In genomic region chr11:70070057-70070456, GRCm38 (mm10) we compare ENCODE assay signal across 20 mouse cellular contexts. TPM values are rescaled to one million over a fixed set of nuclear protein-coding genes. Genes with fewer than 3 reads are reported as not detected.
DNase-seq lines count a peak whose midpoint lies in the region; ATAC-seq lines count a peak whose summit lies in the region.
"Had no signal": no experiment of that assay in that cellular context is flagged by ENCODE, and none has a peak within 500 bp of the region (broad histone marks: within the 10 kb centered on the region; RNA-seq: fewer than 3 reads in every experiment).

No protein-coding gene starts in this region.

- H3K9ac ChIP-seq in hindbrain, embryonic 16.5 days (ENCODE audit: low read depth, low read length): no peak overlapping the region
- H3K9ac ChIP-seq in midbrain, embryonic 11.5 days (ENCODE audit: low read length): no peak overlapping the region
- no peak overlapping the region for H3K9ac ChIP-seq in midbrain, embryonic 15.5 days
- H3K9ac ChIP-seq in limb, embryonic 12.5 days (replicated peaks): no peak overlapping the region
- H3K9ac ChIP-seq: embryonic facial prominence, embryonic 13.5 days had no signal

- DNase-seq in hindbrain, embryonic 10.5 days (ENCODE audit: low spot score): no peak
- peak; percentile 53 for DNase-seq in midbrain, embryonic 11.5 days (ENCODE audit: low spot score, missing footprints)
- no peak for DNase-seq in layer of hippocampus, postnatal 14 days (ENCODE audit: low spot score in 2 of 2)
- DNase-seq in cerebellum, adult 8-10 months: no peak
- DNase-seq in heart, adult 9 months (ENCODE audit: low spot score in 2 of 2): no peak
- DNase-seq: adrenal gland, adult 8-10 months; gastrocnemius, postnatal 14 days; left cerebral cortex, postnatal 4 days; lung, postnatal 10 days; thymus, adult 18-20 months had no signal

- no peaks in the 10 kb centered on the region for H3K36me3 ChIP-seq in hindbrain, embryonic 16.5 days (ENCODE audit: control insufficient read depth, insufficient read depth, low read length)
- H3K36me3 ChIP-seq in hindbrain, embryonic 10.5 days: no peaks in the 10 kb centered on the region
- no peaks in the 10 kb centered on the region for H3K36me3 ChIP-seq in midbrain, embryonic 11.5 days (ENCODE audit: control insufficient read depth, insufficient read depth, low read length)
- H3K36me3 ChIP-seq in midbrain, embryonic 15.5 days (replicated peaks): no peaks in the 10 kb centered on the region
- H3K36me3 ChIP-seq in limb, embryonic 12.5 days: no peaks in the 10 kb centered on the region
- H3K36me3 ChIP-seq: embryonic facial prominence, embryonic 13.5 days; forebrain, embryonic 10.5 days had no signal

- 73% methylated on average over 6 of the region's 6 CpGs for WGBS in hindbrain, embryonic 16.5 days
- WGBS in hindbrain, embryonic 10.5 days: 76% methylated on average over 6 of the region's 6 CpGs
- 76% methylated on average over 6 of the region's 6 CpGs for WGBS in midbrain, embryonic 11.5 days
- 80% methylated on average over 6 of the region's 6 CpGs for WGBS in midbrain, embryonic 15.5 days
- 27% methylated on average over 6 of the region's 6 CpGs for WGBS in limb, embryonic 12.5 days

- 0 out of 2 replicates have a peak overlapping the region, but pooled peaks have one; percentile 13 for H3K27ac ChIP-seq in hindbrain, embryonic 16.5 days (ENCODE audit: low read depth, low read length)
- no peak overlapping the region for H3K27ac ChIP-seq in hindbrain, embryonic 10.5 days
- H3K27ac ChIP-seq in midbrain, embryonic 11.5 days (ENCODE audit: low read depth, low read length): no peak overlapping the region
- no peak overlapping the region for H3K27ac ChIP-seq in midbrain, embryonic 15.5 days
- peak overlapping the region; percentile 85 for H3K27ac ChIP-seq in limb, embryonic 12.5 days
- H3K27ac ChIP-seq: forebrain, embryonic 10.5 days had no signal

- H3K27me3 ChIP-seq in hindbrain, embryonic 16.5 days (replicated peaks; ENCODE audit: control insufficient read depth, insufficient read depth, low read length): no peaks in the 10 kb centered on the region
- H3K27me3 ChIP-seq in hindbrain, embryonic 10.5 days (ENCODE audit: insufficient read depth, poor library complexity, severe bottlenecking): no peaks in the 10 kb centered on the region
- H3K27me3 ChIP-seq in midbrain, embryonic 11.5 days (ENCODE audit: control insufficient read depth, insufficient read depth, low read length): no peaks in the 10 kb centered on the region
- H3K27me3 ChIP-seq in midbrain, embryonic 15.5 days (replicated peaks): no peaks in the 10 kb centered on the region
- H3K27me3 ChIP-seq in limb, embryonic 12.5 days: no peaks in the 10 kb centered on the region

- no peaks in the 10 kb centered on the region for H3K4me1 ChIP-seq in hindbrain, embryonic 16.5 days (ENCODE audit: control insufficient read depth, insufficient read depth, low read depth, low read length)
- H3K4me1 ChIP-seq in hindbrain, embryonic 10.5 days (replicated peaks): peaks cover 21% of the 10 kb centered on the region; the same call in 1 of the 2 replicates
- no peaks in the 10 kb centered on the region for H3K4me1 ChIP-seq in midbrain, embryonic 11.5 days (ENCODE audit: control insufficient read depth, insufficient read depth, low read length)
- no peaks in the 10 kb centered on the region for H3K4me1 ChIP-seq in midbrain, embryonic 15.5 days
- H3K4me1 ChIP-seq in limb, embryonic 12.5 days (replicated peaks): peaks cover 54% of the 10 kb centered on the region

- no peak for ATAC-seq in hindbrain, embryonic 16.5 days
- ATAC-seq in midbrain, embryonic 11.5 days (ENCODE audit: low FRiP score): no peak
- ATAC-seq in midbrain, embryonic 15.5 days (replicated peaks): no peak
- ATAC-seq in limb, embryonic 12.5 days (ENCODE audit: insufficient number of reproducible peaks, insufficient read depth, low FRiP score, low TSS enrichment, low read depth): peak; percentile 58

- H3K4me3 ChIP-seq in hindbrain, embryonic 16.5 days (ENCODE audit: low read length): no peak overlapping the region
- H3K4me3 ChIP-seq in hindbrain, embryonic 10.5 days: no peak overlapping the region
- no peak overlapping the region for H3K4me3 ChIP-seq in midbrain, embryonic 11.5 days (ENCODE audit: low read depth, low read length)
- no peak overlapping the region for H3K4me3 ChIP-seq in midbrain, embryonic 15.5 days
- no peak overlapping the region for H3K4me3 ChIP-seq in limb, embryonic 12.5 days (replicated peaks)
- H3K4me3 ChIP-seq: embryonic facial prominence, embryonic 13.5 days; forebrain, embryonic 10.5 days had no signal

- no peaks in the 10 kb centered on the region for H3K9me3 ChIP-seq in hindbrain, embryonic 16.5 days (ENCODE audit: control insufficient read depth, low read length)
- no peaks in the 10 kb centered on the region for H3K9me3 ChIP-seq in hindbrain, embryonic 10.5 days
- no peaks in the 10 kb centered on the region for H3K9me3 ChIP-seq in midbrain, embryonic 11.5 days (ENCODE audit: control insufficient read depth, low read length)
- H3K9me3 ChIP-seq in midbrain, embryonic 15.5 days: no peaks in the 10 kb centered on the region
- H3K9me3 ChIP-seq in limb, embryonic 12.5 days: no peaks in the 10 kb centered on the region
- H3K9me3 ChIP-seq: embryonic facial prominence, embryonic 13.5 days; forebrain, embryonic 10.5 days had no signal

- H3K4me2 ChIP-seq in hindbrain, embryonic 16.5 days (ENCODE audit: low read length): no peak overlapping the region
- H3K4me2 ChIP-seq in midbrain, embryonic 11.5 days: no peak overlapping the region
- no peak overlapping the region for H3K4me2 ChIP-seq in midbrain, embryonic 15.5 days
- H3K4me2 ChIP-seq in limb, embryonic 12.5 days: peak overlapping the region; percentile 16; the same call in 1 of the 2 replicates
- H3K4me2 ChIP-seq: embryonic facial prominence, embryonic 13.5 days had no signal

RNA-seq across cellular contexts. Expression of gene Asgr1, which starts 16.2 kb away (rescaled TPM):
- polyA plus RNA-seq in hindbrain, embryonic 16.5 days (2015; fragmentation: Nextera tagmentation; extraction: Ambion mirVana): 3.9 and 4.4 TPM in 2 replicates
- 0.68 and 1.3 TPM in 2 replicates for polyA plus RNA-seq in hindbrain, embryonic 10.5 days (2016; fragmentation: Nextera tagmentation; extraction: Ambion mirVana)
- polyA plus RNA-seq in midbrain, embryonic 11.5 days (2014; fragmentation: Nextera tagmentation; extraction: Ambion mirVana): 0.23 and 0.51 TPM in 2 replicates
- 3.7 and 3.8 TPM in 2 replicates for polyA plus RNA-seq in midbrain, embryonic 15.5 days (2015; fragmentation: Nextera tagmentation; extraction: Ambion mirVana)
- polyA plus RNA-seq in limb, embryonic 12.5 days (2016; fragmentation: Nextera tagmentation; extraction: Ambion mirVana): 1.5 and 2.3 TPM in 2 replicates
- total RNA-seq in layer of hippocampus, postnatal 14 days (2021): 1 to 10 TPM in 1 of 2 experiments, under 1 TPM in 1; 0.88 to 1.0 TPM
- total RNA-seq: gastrocnemius, postnatal 14 days; heart, adult 8-10 months; megakaryocyte-erythroid progenitor cell, adult 5-6 weeks; monocyte, adult 5-6 weeks; neutrophil, adult 5-6 weeks had no signal
- polyA plus RNA-seq: heart, postnatal 0 days had no signal

RNA-seq across cellular contexts. Expression of gene Asgr2, which starts 22.4 kb away (rescaled TPM):
- polyA plus RNA-seq in hindbrain, embryonic 16.5 days (2015; fragmentation: Nextera tagmentation; extraction: Ambion mirVana): not detected in 2 replicates
- 0.51 TPM in 1 of 2 replicates, not detected in the other for polyA plus RNA-seq in hindbrain, embryonic 10.5 days (2016; fragmentation: Nextera tagmentation; extraction: Ambion mirVana)
- polyA plus RNA-seq in midbrain, embryonic 11.5 days (2014; fragmentation: Nextera tagmentation; extraction: Ambion mirVana): not detected in 2 replicates
- polyA plus RNA-seq in midbrain, embryonic 15.5 days (2015; fragmentation: Nextera tagmentation; extraction: Ambion mirVana): not detected in 2 replicates
- 0.22 TPM in 1 of 2 replicates, not detected in the other for polyA plus RNA-seq in limb, embryonic 12.5 days (2016; fragmentation: Nextera tagmentation; extraction: Ambion mirVana)
- not detected for total RNA-seq in layer of hippocampus, postnatal 14 days (2021)
- total RNA-seq: gastrocnemius, postnatal 14 days; left cerebral cortex, postnatal 4 days; megakaryocyte-erythroid progenitor cell, adult 5-6 weeks; neutrophil, adult 5-6 weeks had no signal
- polyA plus RNA-seq: embryonic facial prominence, embryonic 13.5 days; forebrain, embryonic 10.5 days; heart, postnatal 0 days had no signal

RNA-seq across cellular contexts. Expression of gene Dlg4, which starts 53.3 kb away (rescaled TPM):
- polyA plus RNA-seq in hindbrain, embryonic 16.5 days (2015; fragmentation: Nextera tagmentation; extraction: Ambion mirVana): 23.1 and 23.4 TPM in 2 replicates
- 16.4 and 19.9 TPM in 2 replicates for polyA plus RNA-seq in hindbrain, embryonic 10.5 days (2016; fragmentation: Nextera tagmentation; extraction: Ambion mirVana)
- polyA plus RNA-seq in midbrain, embryonic 11.5 days (2014; fragmentation: Nextera tagmentation; extraction: Ambion mirVana): 11.2 and 15.2 TPM in 2 replicates
- polyA plus RNA-seq in midbrain, embryonic 15.5 days (2015; fragmentation: Nextera tagmentation; extraction: Ambion mirVana): 27.8 and 30.4 TPM in 2 replicates
- polyA plus RNA-seq in limb, embryonic 12.5 days (2016; fragmentation: Nextera tagmentation; extraction: Ambion mirVana): 10.6 and 13.6 TPM in 2 replicates
- 100 to 1,000 TPM; 845 to 900 TPM for total RNA-seq in layer of hippocampus, postnatal 14 days (2021)

RNA-seq across cellular contexts. Expression of gene Acadvl, which starts 54.8 kb away (rescaled TPM):
- 66.6 and 69.1 TPM in 2 replicates for polyA plus RNA-seq in hindbrain, embryonic 16.5 days (2015; fragmentation: Nextera tagmentation; extraction: Ambion mirVana)
- polyA plus RNA-seq in hindbrain, embryonic 10.5 days (2016; fragmentation: Nextera tagmentation; extraction: Ambion mirVana): 44.9 and 51.7 TPM in 2 replicates
- polyA plus RNA-seq in midbrain, embryonic 11.5 days (2014; fragmentation: Nextera tagmentation; extraction: Ambion mirVana): 46.5 and 47.8 TPM in 2 replicates
- 57.2 and 57.6 TPM in 2 replicates for polyA plus RNA-seq in midbrain, embryonic 15.5 days (2015; fragmentation: Nextera tagmentation; extraction: Ambion mirVana)
- 65.9 and 67.1 TPM in 2 replicates for polyA plus RNA-seq in limb, embryonic 12.5 days (2016; fragmentation: Nextera tagmentation; extraction: Ambion mirVana)
- 10 to 100 TPM; 62.3 to 69.2 TPM for total RNA-seq in layer of hippocampus, postnatal 14 days (2021)

Comparison
In these comparisons a context has a peak if more than half of its experiments do, and no peak if none do; other contexts are left out.
1. H3K27ac ChIP-seq: peak in hindbrain, embryonic 16.5 days (single experiment) and limb, embryonic 12.5 days (single experiment); none in hindbrain, embryonic 10.5 days (single experiment), midbrain, embryonic 11.5 days (single experiment) and midbrain, embryonic 15.5 days (single experiment).